Mouse (Mus musculus) adrenal gland, postnatal 4 days (tissue): ENCODE measurements around the gene Stub1. TPM values are rescaled to one million over a fixed set of nuclear protein-coding genes. Genes with fewer than 3 reads are reported as not detected.
A peak's percentile ranks its signal among the peaks of the same experiment; 100 is the strongest.
"Not testable (repeated sequence)": the region's sequence is repeated elsewhere in the genome, so short reads cannot be mapped to it uniquely, and the experiment has no call there.

Experiments
- DNase-seq, 2 experiments: peaks; one replicate each; pipeline ENCODE4 v3.0.0; 2021 to 2022; ENCODE audit warnings: low spot score in 2 of 2, mixed read lengths in 2 of 2
- long read RNA-seq, 2 experiments: library from polyadenylated mRNA; stranded (forward); transcript quantifications; one replicate each; pipeline ENCODE4 v2.0.0; 2021
- total RNA-seq, 2 experiments: library from RNA; stranded (reverse); gene quantifications; 2 replicates each; pipeline ENCODE4 v1.2.3; 2021

Gene Stub1
- total RNA-seq = 100 to 1,000 TPM; 210 to 213 TPM
- long read RNA-seq, experiment 1, transcript Stub1-206 (6 exons, 1,408 nt) = minor isoform, 26 of 429 reads
- long read RNA-seq, experiment 1, transcript Stub1-201 (7 exons, 1,803 nt) = major isoform, 309 of 429 reads
- long read RNA-seq, experiment 1, transcript Stub1-207 (7 exons, 1,341 nt) = minor isoform, 8 of 429 reads
- long read RNA-seq, experiment 1, transcript Stub1-202 (5 exons, 1,498 nt) = minor isoform, 9 of 429 reads
- long read RNA-seq, experiment 1, partial matches to known transcripts = 13 of 429 reads
- long read RNA-seq, experiment 1, other reads (novel, unspliced or antisense) = 60 of 429 reads
- long read RNA-seq, experiment 2, transcript Stub1-201 (7 exons, 1,803 nt) = major isoform, 354 of 487 reads
- long read RNA-seq, experiment 2, transcript Stub1-207 (7 exons, 1,341 nt) = minor isoform, 7 of 487 reads
- long read RNA-seq, experiment 2, transcript Stub1-202 (5 exons, 1,498 nt) = minor isoform, 6 of 487 reads
- long read RNA-seq, experiment 2, transcript Stub1-206 (6 exons, 1,408 nt) = minor isoform, 18 of 487 reads
- long read RNA-seq, experiment 2, partial matches to known transcripts = 19 of 487 reads
- long read RNA-seq, experiment 2, other reads (novel, unspliced or antisense) = 76 of 487 reads

GRCm38 (mm10) chr17:25833291-25833663 is at the start of gene Stub1:
TSS of gene Stub1 (minus strand) at chr17:25833404.
- DNase-seq = peak in 1 of 2 experiments; percentile 62

DNA sequence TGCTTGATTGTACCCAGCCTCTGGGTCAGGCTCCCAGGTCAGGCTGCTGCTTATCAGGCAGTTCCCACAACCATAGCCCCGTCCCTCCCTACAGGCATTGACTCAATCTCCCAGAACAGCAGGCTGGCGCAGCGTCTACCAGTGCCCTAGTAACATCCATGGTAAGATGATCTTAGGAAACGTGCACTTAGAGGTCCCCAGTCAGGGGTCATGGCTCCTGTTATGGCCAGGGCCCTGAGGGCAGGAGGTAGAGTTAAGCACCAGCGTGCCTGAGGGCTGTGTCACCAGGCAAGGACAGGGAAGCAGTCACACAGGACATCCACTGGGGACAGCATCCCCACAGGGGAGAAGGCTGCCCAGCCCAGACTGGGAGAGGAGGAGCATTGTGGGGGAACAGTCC is 49.1 kb upstream of the Stub1 start:
- peak in 1 of 2 experiments; percentile 6 for DNase-seq

DNA sequence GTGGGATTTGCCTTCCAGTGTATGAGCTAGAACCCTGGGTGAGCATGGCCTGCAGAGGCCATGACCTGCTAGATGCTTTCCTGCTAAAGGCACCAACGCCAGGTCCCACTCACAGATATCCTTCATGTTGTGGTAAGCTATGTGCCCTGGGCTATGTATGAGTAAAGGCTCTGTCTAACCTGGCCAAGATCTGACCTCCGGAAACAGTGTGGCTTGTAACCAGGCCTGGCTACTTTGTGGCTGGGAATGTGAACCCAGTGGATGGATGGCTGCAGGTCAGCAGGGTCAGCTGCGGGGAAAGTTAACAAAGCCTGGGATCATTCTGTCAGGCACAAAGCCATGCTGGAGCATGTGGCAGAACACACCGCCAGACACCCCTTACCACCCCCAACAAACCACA is 48.5 kb upstream of the Stub1 start:
- no peak for DNase-seq

DNA sequence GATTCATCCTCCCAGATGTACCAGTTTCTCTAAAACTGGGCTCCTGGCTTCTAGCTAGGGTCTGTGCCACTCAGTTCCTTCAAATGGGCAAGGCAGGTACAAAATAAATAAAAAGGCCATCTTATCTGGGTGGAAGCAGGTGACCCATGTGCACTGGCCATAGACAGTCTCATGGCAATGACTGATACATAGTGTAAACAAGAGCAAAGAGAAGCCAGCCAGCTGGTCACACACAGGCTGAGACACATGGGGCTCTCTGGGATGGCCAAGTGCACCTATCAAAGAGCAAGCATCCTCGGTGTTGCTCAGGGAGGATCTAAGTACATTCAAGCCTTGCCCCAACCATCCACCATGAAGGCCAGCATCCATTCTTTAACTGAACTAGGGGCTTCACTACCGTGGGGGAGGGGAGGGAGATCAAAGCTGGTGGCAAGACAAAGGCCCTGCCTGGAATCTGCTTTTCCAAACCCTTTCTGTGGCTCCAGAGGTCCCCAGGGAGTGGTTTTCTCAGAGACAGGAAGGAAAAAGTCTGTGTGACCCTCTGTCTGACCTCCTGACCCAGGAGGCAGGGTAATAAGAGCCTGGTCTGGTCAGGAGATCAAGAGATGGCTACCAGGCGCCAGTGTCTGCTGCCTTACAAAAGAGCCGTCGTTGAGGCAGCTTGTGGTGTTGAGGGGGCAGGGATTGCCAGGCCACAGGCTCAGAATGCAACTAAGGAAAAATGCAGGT is 47.9 kb upstream of the Stub1 start:
- DNase-seq = no peak

DNA sequence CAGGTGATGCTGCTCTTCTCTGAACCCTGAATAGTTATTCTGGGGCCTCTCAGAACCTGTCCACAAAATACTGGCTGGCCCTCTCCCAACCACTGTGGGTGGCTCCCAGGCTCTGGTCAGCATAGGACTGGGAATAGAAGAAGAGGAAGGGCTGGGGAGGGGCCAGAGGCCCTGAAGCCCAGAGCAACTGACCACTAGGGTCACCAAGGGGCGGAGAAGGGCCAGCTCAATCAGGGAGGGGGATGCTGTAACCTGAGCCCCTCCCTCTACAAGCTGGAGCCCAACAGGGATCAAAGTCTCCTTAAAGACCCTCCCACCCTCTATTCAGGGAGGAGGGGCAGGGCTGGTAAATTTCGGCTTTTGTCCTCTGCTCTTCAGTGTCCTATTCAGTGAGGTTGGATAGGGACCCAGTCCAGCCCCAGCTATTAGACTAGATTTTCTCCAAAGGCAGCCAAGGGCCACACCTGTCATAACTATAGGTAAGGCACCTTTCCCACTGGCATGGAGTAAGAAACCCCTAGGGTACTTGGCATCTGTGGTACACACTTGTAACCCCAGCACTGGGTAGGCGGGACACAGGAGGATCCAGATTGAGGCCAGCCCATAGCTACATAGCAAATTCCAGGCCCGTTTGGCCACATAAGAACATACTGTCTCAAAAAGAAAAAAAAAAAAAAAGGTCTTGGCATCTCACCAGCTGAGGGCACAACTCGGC is 47.1 kb upstream of the Stub1 start, which contains the start of gene Wfikkn1:
Gene Wfikkn1, minus strand, starts transcription at position 663 of the 715 bp plus-strand sequence.
- no peak for DNase-seq

GRCm38 (mm10) chr17:25879750-25880149 is 46.5 kb upstream of the Stub1 start:
- DNase-seq = no peak

- DNase-seq = peak in 1 of 2 experiments; percentile 5
Observed at GRCm38 (mm10) chr17:25879261-25879660, 46.1 kb upstream of the Stub1 start.

DNA sequence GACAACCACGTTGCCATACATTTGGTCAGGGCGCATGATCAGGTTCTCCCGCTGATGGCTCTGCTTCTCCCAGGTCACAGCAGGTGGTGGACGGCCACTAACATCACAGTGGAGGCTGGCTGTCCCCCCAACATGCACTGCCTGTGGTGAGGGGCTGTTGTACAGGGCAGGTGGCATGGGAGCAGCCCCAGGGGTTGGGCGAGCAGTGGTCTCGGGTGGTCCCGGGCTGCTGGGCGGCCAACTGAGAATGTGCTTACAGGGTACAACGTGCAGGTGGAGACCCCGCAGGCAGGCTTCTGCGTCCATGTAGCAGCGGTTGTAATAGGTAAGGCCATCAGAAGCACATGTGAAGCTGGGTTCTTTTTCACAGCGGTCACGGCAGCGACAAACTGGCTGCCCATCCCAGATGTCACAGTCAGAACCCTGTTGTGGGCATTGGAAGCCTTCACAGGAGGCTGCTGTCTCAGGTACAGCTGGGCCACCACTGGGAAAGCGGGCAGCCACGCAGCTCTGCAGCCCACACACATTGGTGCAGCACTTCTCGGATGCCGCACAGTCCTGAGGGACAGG is 45.5 kb upstream of the Stub1 start:
- no peak for DNase-seq

GRCm38 (mm10) chr17:25877741-25878610 is 44.8 kb upstream of the Stub1 start:
- DNase-seq = no peak

- no peak for DNase-seq
Observed at GRCm38 (mm10) chr17:25877025-25877424, 43.8 kb upstream of the Stub1 start.

GRCm38 (mm10) chr17:25876347-25876915 is 43.2 kb upstream of the Stub1 start:
- DNase-seq = no peak

DNA sequence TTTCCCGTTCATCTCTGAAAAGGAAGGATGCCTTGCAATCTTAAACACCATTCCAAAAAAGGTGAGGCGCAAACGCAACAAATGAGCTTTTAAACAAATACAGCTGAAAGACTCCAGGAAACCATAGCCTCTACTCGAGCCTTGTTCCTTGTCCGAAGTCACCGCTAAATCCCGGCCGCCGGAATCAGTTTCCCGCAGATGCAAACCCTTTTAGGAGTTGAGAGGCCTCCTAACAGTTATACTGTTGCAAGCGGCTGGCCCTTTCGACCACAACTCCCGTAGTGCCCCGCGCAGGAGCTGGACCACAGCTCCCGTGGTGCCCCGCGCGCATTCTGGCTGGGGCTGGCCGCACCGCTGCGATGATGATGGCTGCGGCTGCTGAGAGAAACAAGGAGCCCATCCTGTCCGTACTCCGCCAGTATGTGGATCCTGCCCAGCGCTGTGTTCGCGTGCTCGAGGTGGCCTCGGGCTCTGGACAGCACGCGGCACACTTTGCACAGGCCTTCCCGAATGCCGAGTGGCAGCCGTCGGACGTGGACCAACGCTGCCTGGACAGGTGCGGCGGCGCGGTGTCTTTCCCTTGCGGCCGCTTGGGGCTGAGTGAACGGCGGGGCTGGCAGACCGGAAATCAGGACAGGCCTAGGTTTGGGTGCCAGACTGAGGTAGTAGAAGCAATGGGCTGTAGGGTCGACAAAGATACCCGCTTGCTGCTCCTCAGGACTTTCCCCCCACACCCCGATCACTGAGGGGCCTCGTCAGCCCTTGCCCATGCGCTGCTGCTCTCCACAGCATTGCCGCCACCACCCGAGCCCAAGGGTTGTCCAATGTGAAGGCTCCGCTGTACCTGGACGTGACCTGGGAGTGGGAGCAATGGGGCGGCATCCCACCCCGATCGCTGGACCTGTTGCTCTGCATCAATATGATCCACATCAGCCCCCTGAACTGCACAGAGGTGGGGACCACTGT is 42.2 kb upstream of the Stub1 start:
- peak; percentile 75 to 85 for DNase-seq

DNA sequence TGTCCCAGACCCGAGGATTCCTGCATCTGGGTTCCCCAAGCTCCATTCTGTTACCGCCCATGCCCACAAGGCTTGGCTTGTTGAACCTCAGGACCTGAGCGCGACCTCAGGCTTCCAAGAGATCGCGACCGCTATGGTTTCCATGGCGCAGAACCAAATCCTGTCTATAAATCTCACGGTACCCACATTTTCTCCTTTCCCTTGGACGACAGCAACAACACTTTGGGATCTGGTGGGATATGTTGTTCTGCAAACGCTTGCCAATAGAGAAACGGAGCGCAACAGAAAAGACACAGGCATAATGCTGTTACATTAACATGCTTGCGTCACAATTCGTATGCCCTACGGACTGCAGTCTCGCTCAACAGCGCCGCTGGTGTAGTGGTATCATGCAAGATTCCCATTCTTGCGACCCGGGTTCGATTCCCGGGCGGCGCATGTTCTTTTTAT is 41.5 kb upstream of the Stub1 start, which contains the start of gene Mettl26:
Gene Mettl26, plus strand, starts transcription at position 354 of the 450 bp plus-strand sequence.
- DNase-seq = peak; percentile 70 to 84

GRCm38 (mm10) chr17:25874148-25874720 is 41.0 kb upstream of the Stub1 start:
- DNase-seq = no peak

DNA sequence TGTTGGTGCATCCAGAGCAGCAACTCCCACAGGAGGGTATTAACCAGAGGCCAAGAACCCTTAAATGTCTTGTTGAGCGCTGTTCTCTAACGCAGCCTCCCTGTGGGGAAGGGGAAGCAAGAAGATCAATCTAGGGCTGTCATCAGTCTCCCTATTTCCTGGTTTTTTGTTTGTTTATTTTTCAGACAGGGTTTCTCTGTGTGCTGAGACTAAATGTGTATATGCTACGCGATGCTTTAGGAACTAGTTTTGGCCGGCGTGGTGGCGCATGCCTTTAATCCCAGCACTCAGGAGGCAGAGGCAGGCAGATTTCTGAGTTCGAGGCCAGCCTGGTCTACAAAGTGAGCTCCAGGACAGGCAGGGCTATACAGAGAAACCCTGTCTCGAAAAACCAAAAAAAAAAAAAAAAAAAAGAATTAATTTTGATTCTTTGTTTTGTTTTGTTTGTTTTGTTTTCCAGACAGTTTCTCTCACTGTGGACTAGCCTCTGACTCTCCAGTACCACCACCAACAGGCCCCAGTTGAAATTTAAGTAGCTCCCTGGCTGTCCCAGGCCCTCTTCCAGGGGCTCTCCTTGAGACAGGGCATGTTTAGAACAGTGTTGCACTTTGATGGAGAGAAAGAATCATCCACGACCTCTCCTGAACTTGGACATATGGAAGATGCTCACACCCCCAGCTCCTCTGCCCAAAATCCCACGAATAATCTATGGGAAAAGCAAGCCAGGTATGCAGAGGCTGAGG is 40.4 kb upstream of the Stub1 start:
- no peak for DNase-seq

- no peak for DNase-seq
Observed at GRCm38 (mm10) chr17:25872676-25873075, 39.5 kb upstream of the Stub1 start.

DNA sequence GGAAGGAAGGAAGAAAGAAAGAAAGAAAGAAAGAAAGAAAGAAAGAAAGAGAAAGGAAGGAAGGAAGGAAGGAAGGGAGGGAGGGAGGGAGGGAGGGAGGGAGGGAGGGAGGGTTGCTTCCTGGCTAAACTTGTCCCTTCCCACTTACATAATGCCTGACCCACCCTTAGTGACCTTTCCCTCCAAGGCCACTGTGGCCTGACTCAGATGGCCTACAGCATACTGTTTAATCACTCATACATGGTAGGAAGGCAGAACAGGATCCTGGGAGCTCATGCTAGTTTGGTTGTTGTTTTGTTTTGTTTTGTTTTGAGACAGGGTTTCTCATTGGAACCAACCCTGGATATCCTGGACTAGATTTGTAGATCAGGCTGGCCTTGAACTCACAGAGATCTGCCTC is 38.4 kb upstream of the Stub1 start:
- not testable (repeated sequence) for DNase-seq
